In the genomic region with DNA sequence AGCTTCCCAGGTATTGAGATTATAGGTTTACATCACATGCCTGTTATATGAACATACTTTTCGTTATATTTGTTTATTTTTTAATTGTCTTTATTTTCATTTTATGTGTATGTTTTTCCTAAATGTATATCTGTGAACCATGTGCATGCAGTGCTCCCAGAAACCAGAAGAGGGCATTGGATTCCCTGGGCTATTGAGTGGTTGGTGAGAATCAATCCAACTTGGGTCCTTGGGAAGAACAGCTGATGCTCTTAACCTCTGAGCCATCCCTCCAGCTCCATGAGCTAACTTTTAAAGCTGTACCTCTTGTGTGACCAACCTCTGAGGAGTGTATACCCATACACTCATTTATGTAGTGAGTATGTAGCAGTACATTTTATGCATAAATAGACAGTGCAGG, we compare ENCODE assay signal across 8 mouse cellular contexts. TPM values are rescaled to one million over a fixed set of nuclear protein-coding genes. Genes with fewer than 3 reads are reported as not detected.
DNase-seq lines count a peak whose midpoint lies in the region; ATAC-seq and TF ChIP-seq lines count a peak whose summit lies in the region.
"Had no signal": no experiment of that assay in that cellular context is flagged by ENCODE, and none has a peak within 500 bp of the region (broad histone marks: within the 10 kb centered on the region; RNA-seq: fewer than 3 reads in every experiment).

No protein-coding gene starts in this region.

- H3K27ac ChIP-seq in kidney, embryonic 14.5 days (ENCODE audit: low read depth, low read length) = no peak overlapping the region
- no peak overlapping the region for H3K27ac ChIP-seq in stomach, postnatal 0 days (replicated peaks)
- H3K27ac ChIP-seq: embryonic facial prominence, embryonic 13.5 days had no signal

- H3K9ac ChIP-seq in kidney, embryonic 14.5 days (ENCODE audit: low read depth, low read length) = no peak overlapping the region
- no peak overlapping the region for H3K9ac ChIP-seq in stomach, postnatal 0 days (ENCODE audit: low read length)
- H3K9ac ChIP-seq: embryonic facial prominence, embryonic 13.5 days had no signal

- H3K36me3 ChIP-seq in kidney, embryonic 14.5 days (ENCODE audit: control insufficient read depth, insufficient read depth, low read length) = peaks cover 60% of the 10 kb centered on the region
- H3K36me3 ChIP-seq in stomach, postnatal 0 days (ENCODE audit: control insufficient read depth, insufficient read depth, low read length) = peaks cover 14% of the 10 kb centered on the region; the same call in 1 of the 2 replicates

- no peak overlapping the region for H3K4me2 ChIP-seq in kidney, embryonic 14.5 days (replicated peaks; ENCODE audit: low read depth, low read length)
- H3K4me2 ChIP-seq in stomach, postnatal 0 days (replicated peaks; ENCODE audit: low read depth) = no peak overlapping the region
- H3K4me2 ChIP-seq: embryonic facial prominence, embryonic 13.5 days had no signal

- 86% methylated on average over 1 of the region's 1 CpGs for WGBS in kidney, embryonic 14.5 days
- WGBS in stomach, postnatal 0 days = 78% methylated on average over 1 of the region's 1 CpGs

- H3K4me3 ChIP-seq in kidney, embryonic 14.5 days (ENCODE audit: low read length) = no peak overlapping the region
- H3K4me3 ChIP-seq in stomach, postnatal 0 days (ENCODE audit: low read depth, low read length) = no peak overlapping the region
- H3K4me3 ChIP-seq: embryonic facial prominence, embryonic 13.5 days had no signal

- TF ChIP-seq CTCF in stomach, postnatal 0 days (IDR thresholded peaks at IDR 0.05; ENCODE audit: low read depth) = peak; percentile 74

- H3K27me3 ChIP-seq in kidney, embryonic 14.5 days (ENCODE audit: control insufficient read depth, insufficient read depth, low read length) = no peaks in the 10 kb centered on the region
- no peaks in the 10 kb centered on the region for H3K27me3 ChIP-seq in stomach, postnatal 0 days (ENCODE audit: control insufficient read depth, insufficient read depth, low read length)
- H3K27me3 ChIP-seq: embryonic facial prominence, embryonic 13.5 days had no signal

- intact Hi-C loops in heart, postnatal 14 days (cut with DNase I) = loop anchor here (2.0 to 5.0 kb wide), 4 partner anchors 40 to 210 kb away; a partner anchor contains a TSS

- H3K4me1 ChIP-seq in kidney, embryonic 14.5 days (ENCODE audit: control insufficient read depth, insufficient read depth, low read length) = no peaks in the 10 kb centered on the region
- H3K4me1 ChIP-seq in stomach, postnatal 0 days (replicated peaks; ENCODE audit: control insufficient read depth, insufficient read depth) = no peaks in the 10 kb centered on the region
- H3K4me1 ChIP-seq: embryonic facial prominence, embryonic 13.5 days had no signal

- ATAC-seq in kidney, embryonic 14.5 days (ENCODE audit: low FRiP score, low TSS enrichment) = no peak
- no peak for ATAC-seq in stomach, postnatal 0 days (ENCODE audit: low FRiP score, low TSS enrichment)

- DNase-seq in kidney, adult 9 months = peak; percentile 56
- peak; percentile 20 for DNase-seq in A20 (ENCODE audit: low read depth, low spot score)
- DNase-seq in CD4-positive helper T cell, adult 2 months (ENCODE audit: low read depth, low spot score) = peak; percentile 35
- DNase-seq in heart, postnatal 14 days = peak; percentile 30 to 48
- DNase-seq in stomach, postnatal 0 days (ENCODE audit: low spot score) = no peak
- DNase-seq in testis, postnatal 10 days (ENCODE audit: low spot score) = no peak

- no peaks in the 10 kb centered on the region for H3K9me3 ChIP-seq in kidney, embryonic 14.5 days (ENCODE audit: control insufficient read depth, low read length)
- no peaks in the 10 kb centered on the region for H3K9me3 ChIP-seq in stomach, postnatal 0 days (ENCODE audit: control insufficient read depth, low read length)
- H3K9me3 ChIP-seq: embryonic facial prominence, embryonic 13.5 days had no signal

- no peak for TF ChIP-seq EP300 in stomach, postnatal 0 days (optimal IDR thresholded peaks at IDR 0.05)

RNA-seq across cellular contexts. Expression of a gene that starts 39.2 kb away (rescaled TPM):
- 5.3 and 7.1 TPM in 2 replicates for polyA plus RNA-seq in kidney, embryonic 14.5 days (2014; fragmentation: Nextera tagmentation; extraction: Ambion mirVana)
- total RNA-seq in heart, postnatal 14 days (2021) = 10 to 100 TPM; 13.2 to 15.2 TPM
- 0.82 and 1.3 TPM in 2 replicates for polyA plus RNA-seq in stomach, postnatal 0 days (2015; fragmentation: Nextera tagmentation; extraction: Ambion mirVana)

Comparison
In these comparisons a context has a peak if more than half of its experiments do, and no peak if none do; other contexts are left out.
1. DNase-seq: peak in kidney, adult 9 months (single experiment), A20 (single experiment), CD4-positive helper T cell, adult 2 months (single experiment) and heart, postnatal 14 days (2 of 2); none in stomach, postnatal 0 days (single experiment) and testis, postnatal 10 days (single experiment).